Mouse (Mus musculus): ENCODE data around the gene Mfsd4b3. TPM values are rescaled to one million over a fixed set of nuclear protein-coding genes. Genes with fewer than 3 reads are reported as not detected.
"Not testable (repeated sequence)": the region's sequence is repeated elsewhere in the genome, so short reads cannot be mapped to it uniquely, and the experiment has no call there.

The Mfsd4b3 gene
- 11.3 and 20.8 TPM in 2 replicates for polyA plus RNA-seq (2012; rRNA removed)

GRCm38 (mm10) chr10:39959761-39960440 lies at the start of gene Mfsd4b3:
Gene Mfsd4b3, minus strand, starts transcription at chr10:39960153.
- under 1% methylated on average over 38 of the region's 38 CpGs for WGBS
- DNase-seq (ENCODE audit: low read depth, low spot score): peak; percentile 98

GRCm38 (mm10) chr10:40009591-40009990 lies 49.6 kb upstream of the Mfsd4b3 start:
- WGBS: 78% methylated on average over 11 of the region's 11 CpGs
- DNase-seq (ENCODE audit: low read depth, low spot score): no peak

GRCm38 (mm10) chr10:40008847-40009246 lies 48.9 kb upstream of the Mfsd4b3 start:
- WGBS: 73% methylated on average over 4 of the region's 4 CpGs

GRCm38 (mm10) chr10:40007953-40008352 lies 48.0 kb upstream of the Mfsd4b3 start:
- WGBS: 90% methylated on average over 4 of the region's 4 CpGs
- no peak for DNase-seq (ENCODE audit: low read depth, low spot score)

More at GRCm38 (mm10) chr10:40008847-40009246, 48.9 kb upstream of the Mfsd4b3 start:
- DNase-seq (ENCODE audit: low read depth, low spot score): not testable (repeated sequence)

GRCm38 (mm10) chr10:40006963-40007362 lies 47.0 kb upstream of the Mfsd4b3 start:
- DNase-seq (ENCODE audit: low read depth, low spot score): no peak
- WGBS: 38% methylated on average over 10 of the region's 10 CpGs

GRCm38 (mm10) chr10:40000746-40001145 lies 40.8 kb upstream of the Mfsd4b3 start:
- DNase-seq (ENCODE audit: low read depth, low spot score): no peak
- WGBS: 86% methylated on average over 2 of the region's 2 CpGs

- 55% methylated on average over 4 of the region's 4 CpGs for WGBS
- no peak for DNase-seq (ENCODE audit: low read depth, low spot score)
Measured at GRCm38 (mm10) chr10:39991155-39991554, 31.2 kb upstream of the Mfsd4b3 start.

- DNase-seq (ENCODE audit: low read depth, low spot score): no peak
- WGBS: 75% methylated on average over 12 of the region's 12 CpGs
Measured at GRCm38 (mm10) chr10:39986466-39986865, 26.5 kb upstream of the Mfsd4b3 start, which contains the start of gene Mfsd4b5. Gene Mfsd4b5, minus strand, starts transcription at chr10:39986646.

- DNase-seq (ENCODE audit: low read depth, low spot score): no peak
- WGBS: 27% methylated on average over 5 of the region's 5 CpGs
Measured at GRCm38 (mm10) chr10:39982604-39983003, 22.7 kb upstream of the Mfsd4b3 start.

- DNase-seq (ENCODE audit: low read depth, low spot score): no peak
- WGBS: 97% methylated on average over 1 of the region's 1 CpGs
Measured at GRCm38 (mm10) chr10:39978231-39978630, 18.3 kb upstream of the Mfsd4b3 start.

- DNase-seq (ENCODE audit: low read depth, low spot score): no peak
- 92% methylated on average over 4 of the region's 4 CpGs for WGBS
Measured at GRCm38 (mm10) chr10:39977346-39977745, 17.4 kb upstream of the Mfsd4b3 start.

GRCm38 (mm10) chr10:39975771-39976170 lies 15.8 kb upstream of the Mfsd4b3 start:
- WGBS: 51% methylated on average over 2 of the region's 2 CpGs
- DNase-seq (ENCODE audit: low read depth, low spot score): no peak

GRCm38 (mm10) chr10:39974982-39975381 lies 15.0 kb upstream of the Mfsd4b3 start:
- DNase-seq (ENCODE audit: low read depth, low spot score): no peak
- 68% methylated on average over 11 of the region's 11 CpGs for WGBS

- DNase-seq (ENCODE audit: low read depth, low spot score): no peak
- 84% methylated on average over 3 of the region's 3 CpGs for WGBS
Measured at GRCm38 (mm10) chr10:39967512-39967911, 7.6 kb upstream of the Mfsd4b3 start.

- DNase-seq (ENCODE audit: low read depth, low spot score): no peak
- WGBS: 12% methylated on average over 1 of the region's 1 CpGs
Measured at GRCm38 (mm10) chr10:39961906-39962305, 2.0 kb upstream of the Mfsd4b3 start.

GRCm38 (mm10) chr10:39960441-39960822 lies 479 bp upstream of the Mfsd4b3 start:
- WGBS: 32% methylated on average over 11 of the region's 11 CpGs
- no peak for DNase-seq (ENCODE audit: low read depth, low spot score)

GRCm38 (mm10) chr10:39958266-39958665 lies 1.7 kb downstream of the Mfsd4b3 start:
- DNase-seq (ENCODE audit: low read depth, low spot score): no peak
- WGBS: 80% methylated on average over 4 of the region's 4 CpGs

- no peak for DNase-seq (ENCODE audit: low read depth, low spot score)
- 25% methylated on average over 2 of the region's 2 CpGs for WGBS
Measured at GRCm38 (mm10) chr10:39956340-39956878, 3.5 kb downstream of the Mfsd4b3 start.

GRCm38 (mm10) chr10:39955163-39955562 lies 4.8 kb downstream of the Mfsd4b3 start:
- WGBS: 81% methylated on average over 2 of the region's 2 CpGs

GRCm38 (mm10) chr10:39949377-39949954 lies 10.5 kb downstream of the Mfsd4b3 start:
- DNase-seq (ENCODE audit: low read depth, low spot score): no peak
- 90% methylated on average over 2 of the region's 2 CpGs for WGBS

More at GRCm38 (mm10) chr10:39955163-39955562, 4.8 kb downstream of the Mfsd4b3 start:
- DNase-seq (ENCODE audit: low read depth, low spot score): no peak

GRCm38 (mm10) chr10:39947195-39947594 lies 12.8 kb downstream of the Mfsd4b3 start:
- WGBS: 95% methylated on average over 3 of the region's 3 CpGs
- not testable (repeated sequence) for DNase-seq (ENCODE audit: low read depth, low spot score)

All from large intestine, adult 2 months (tissue).